Mouse (Mus musculus) forebrain, postnatal 0 days (tissue): ENCODE results near the gene Psmd13. TPM values are rescaled to one million over a fixed set of nuclear protein-coding genes. Genes with fewer than 3 reads are reported as not detected.

Experiments used
- ATAC-seq: fragments of 200-750 bp; cut with Nextera tagmentation; 2 replicates; pipeline ENCODE4 v1.8.0; 2017; ENCODE audit warnings: mild to moderate bottlenecking, moderate library complexity
- DNase-seq: peaks from one replicate; pipeline ENCODE4 v3.0.0-alpha.2; 2015
- H3K27ac ChIP-seq: fragments of 300-500 bp; sonication (generic); 2 replicates; pipeline ENCODE4 v1.5.1; 2014; ENCODE audit warnings: low read depth, mild to moderate bottlenecking, antibody characterized with exemption, low read length, moderate library complexity, mixed read lengths
- H3K27me3 ChIP-seq: fragments of 300-500 bp; sonication (generic); 2 replicates; pipeline ENCODE4 v1.6.1; 2014; ENCODE audit warnings: mild to moderate bottlenecking, low read length, mixed read lengths; ENCODE audit not compliant: insufficient read depth
- H3K36me3 ChIP-seq: fragments of 300-500 bp; sonication (generic); 2 replicates; pipeline ENCODE4 v1.6.1; 2014; ENCODE audit warnings: mild to moderate bottlenecking, moderate library complexity; ENCODE audit not compliant: insufficient read depth
- H3K4me1 ChIP-seq: fragments of 300-500 bp; sonication (generic); 2 replicates; pipeline ENCODE4 v1.6.1; 2014; ENCODE audit warnings: antibody characterized with exemption; ENCODE audit not compliant: insufficient read depth
- H3K4me2 ChIP-seq: fragments of 300-500 bp; sonication (generic); 2 replicates; pipeline ENCODE4 v1.6.1; 2014; ENCODE audit warnings: low read depth, mild to moderate bottlenecking, moderate library complexity
- H3K4me3 ChIP-seq: fragments of 300-500 bp; sonication (generic); 2 replicates; pipeline ENCODE4 v1.5.1; 2014; ENCODE audit warnings: low read depth, low read length, mixed read lengths
- H3K9ac ChIP-seq: fragments of 300-500 bp; sonication (generic); 2 replicates; pipeline ENCODE4 v1.6.1; 2014; ENCODE audit warnings: mild to moderate bottlenecking
- H3K9me3 ChIP-seq: fragments of 300-500 bp; sonication (generic); 2 replicates; pipeline ENCODE4 v1.6.1; 2016; ENCODE audit warnings: low read length
- CTCF ChIP-seq: sonication (generic); IDR thresholded peaks from 2 replicates; pipeline ENCODE4 v1.5.1; 2016; ENCODE audit warnings: antibody characterized with exemption, control low read depth, low read depth
- WGBS: fragments of 180-500 bp; shearing (Covaris S2); extraction: QIAGEN DNeasy Blood & Tissue Kit; methylation state at CpG from one replicate; pipeline ENCODE4 v1.1.7; 2014; 5-methylcytosine and 5-hydroxymethylcytosine counted together
- polyA plus RNA-seq: library from polyadenylated mRNA; unstranded; fragments of >200 nt; fragmentation: Nextera tagmentation; extraction: Ambion mirVana; gene quantifications from 2 replicates; pipeline ENCODE4 v1.2.1, GENCODE M21; 2015
- total RNA-seq: library from RNA; depleted of rRNA; stranded (reverse); fragments of >200 nt; gene quantifications from 2 replicates; pipeline ENCODE4 v1.2.3, GENCODE M21; 2014

Gene Psmd13
- total and polyA plus RNA-seq, 2 experiments from 2014 or later: 164 to 274 TPM

GRCm38 (mm10) chr7:140894031-140894430, 12.3 kb downstream of the Psmd13 start:
- Histone ChIP-seq H3K4me3 (no peak overlapping the region), H3K27me3 (no peaks in the 10 kb centered on the region), H3K9ac (no peak overlapping the region), H3K36me3 (peaks cover 74% of the 10 kb centered on the region), H3K27ac (no peak overlapping the region), H3K9me3 (no peaks in the 10 kb centered on the region), H3K4me1 (no peaks in the 10 kb centered on the region), H3K4me2 (no peak overlapping the region)
- 83% methylated on average over 7 of the region's 7 CpGs for WGBS
- TF ChIP-seq CTCF: no peak
- no peak for DNase-seq
- no peak for ATAC-seq

- Histone ChIP-seq H3K9ac (no peak overlapping the region), H3K4me2 (no peak overlapping the region), H3K27ac (no peak overlapping the region), H3K4me3 (no peak overlapping the region), H3K36me3 (peaks cover 72% of the 10 kb centered on the region), H3K4me1 (no peaks in the 10 kb centered on the region), H3K27me3 (no peaks in the 10 kb centered on the region), H3K9me3 (no peaks in the 10 kb centered on the region)
- no peak for ATAC-seq
- DNase-seq: no peak
- 96% methylated on average over 3 of the region's 3 CpGs for WGBS
- no peak for TF ChIP-seq CTCF
Observed at GRCm38 (mm10) chr7:140894611-140895010, 12.8 kb downstream of the Psmd13 start.

GRCm38 (mm10) chr7:140897863-140898262, 16.1 kb downstream of the Psmd13 start:
- Histone ChIP-seq H3K4me1 (no peaks in the 10 kb centered on the region), H3K9me3 (no peaks in the 10 kb centered on the region), H3K27ac (no peak overlapping the region), H3K9ac (no peak overlapping the region), H3K36me3 (peaks cover 53% of the 10 kb centered on the region), H3K4me3 (no peak overlapping the region), H3K4me2 (no peak overlapping the region), H3K27me3 (no peaks in the 10 kb centered on the region)
- TF ChIP-seq CTCF: no peak
- DNase-seq (no peak), ATAC-seq (no peak)
- 90% methylated on average over 7 of the region's 7 CpGs for WGBS

- Histone ChIP-seq H3K4me3 (no peak overlapping the region), H3K27ac (no peak overlapping the region), H3K4me1 (no peaks in the 10 kb centered on the region), H3K4me2 (no peak overlapping the region), H3K27me3 (no peaks in the 10 kb centered on the region), H3K9ac (no peak overlapping the region), H3K36me3 (peaks cover 46% of the 10 kb centered on the region), H3K9me3 (no peaks in the 10 kb centered on the region)
- ATAC-seq: no peak
- 82% methylated on average over 3 of the region's 3 CpGs for WGBS
- DNase-seq: no peak
- no peak for TF ChIP-seq CTCF
Observed at GRCm38 (mm10) chr7:140899121-140899520, 17.4 kb downstream of the Psmd13 start.

GRCm38 (mm10) chr7:140900220-140900619, 18.5 kb downstream of the Psmd13 start, which contains the start of gene Cox8b:
TSS of gene Cox8b (minus strand) at chr7:140900446.
- TF ChIP-seq CTCF: no peak
- ATAC-seq (no peak), DNase-seq (no peak)
- H3K9me3 ChIP-seq: no peaks in the 10 kb centered on the region
- no peak within 1 kb of the TSS for H3K4me3 ChIP-seq
- peaks cover 39% of the 10 kb centered on the region for H3K36me3 ChIP-seq
- H3K4me1 ChIP-seq: no peaks in the 10 kb centered on the region
- H3K27ac ChIP-seq: no peak within 1 kb of the TSS
- H3K9ac ChIP-seq: no peak within 1 kb of the TSS
- no peak within 1 kb of the TSS for H3K4me2 ChIP-seq
- no peaks in the 10 kb centered on the region for H3K27me3 ChIP-seq
- 79% methylated on average over 10 of the region's 10 CpGs for WGBS

GRCm38 (mm10) chr7:140902036-140902875, 20.5 kb downstream of the Psmd13 start:
- Histone ChIP-seq H3K9me3 (no peaks in the 10 kb centered on the region), H3K27ac (no peak overlapping the region), H3K4me3 (no peak overlapping the region), H3K9ac (no peak overlapping the region), H3K4me2 (no peak overlapping the region), H3K4me1 (no peaks in the 10 kb centered on the region), H3K27me3 (no peaks in the 10 kb centered on the region), H3K36me3 (peaks cover 21% of the 10 kb centered on the region)
- no peak for DNase-seq
- 74% methylated on average over 15 of the region's 15 CpGs for WGBS
- ATAC-seq: no peak
- TF ChIP-seq CTCF: no peak

GRCm38 (mm10) chr7:140903212-140903611, 21.4 kb downstream of the Psmd13 start:
- WGBS: 20% methylated on average over 13 of the region's 13 CpGs
- ATAC-seq: peak; percentile 45
- H3K9me3 ChIP-seq: no peaks in the 10 kb centered on the region
- H3K9ac ChIP-seq: no peak overlapping the region; the same call in 1 of the 2 replicates
- no peak overlapping the region for H3K27ac ChIP-seq
- H3K4me1 ChIP-seq: no peaks in the 10 kb centered on the region
- TF ChIP-seq CTCF: peak; percentile 90
- H3K27me3 ChIP-seq: no peaks in the 10 kb centered on the region
- DNase-seq: peak; percentile 70
- no peak overlapping the region for H3K4me3 ChIP-seq
- H3K36me3 ChIP-seq: peaks cover 12% of the 10 kb centered on the region
- H3K4me2 ChIP-seq: no peak overlapping the region
